Mouse (Mus musculus) left cerebral cortex, postnatal 10 days (tissue): ENCODE measurements around the gene Pmch. TPM values are rescaled to one million over a fixed set of nuclear protein-coding genes. Genes with fewer than 3 reads are reported as not detected.

Experiments
- DNase-seq, 2 experiments: peaks; one replicate each; pipeline ENCODE4 v3.0.0; 2021 to 2022; ENCODE audit warnings: low spot score in 2 of 2, mixed read lengths in 1 of 2; ENCODE audit errors: extremely low spot score in 1 of 2
- intact Hi-C: fragments of 180-260 bp; cut with DNase I; formaldehyde crosslinking; loops from one replicate; pipeline ENCODE4 v1.15.1; 2025
- total RNA-seq, 2 experiments: library from RNA; stranded (reverse); gene quantifications; 2 replicates each; pipeline ENCODE4 v1.2.3; 2021

Gene Pmch
- total RNA-seq = not detected

DNA sequence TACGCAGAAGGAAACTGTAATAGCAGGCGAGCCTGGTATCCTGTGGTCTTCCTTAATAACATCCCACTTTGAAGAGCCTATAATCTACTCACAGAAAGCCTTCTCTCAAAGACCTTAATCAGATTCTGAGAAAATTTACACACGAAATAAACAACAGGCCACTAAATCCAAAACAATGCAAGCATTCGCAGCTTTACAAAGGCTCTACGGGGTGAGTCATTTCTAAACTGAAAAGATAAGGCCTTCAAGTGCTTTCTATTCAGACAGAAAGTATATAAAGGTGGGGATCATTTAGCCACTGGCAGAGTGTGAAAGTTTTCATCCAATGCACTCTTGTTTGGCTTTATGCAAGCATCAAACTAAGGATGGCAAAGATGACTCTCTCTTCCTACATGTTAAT, at the start of gene Pmch:
TSS of gene Pmch (plus strand) at position 301 of the 400 bp plus-strand sequence.
- intact Hi-C loops = no loop called here
- no peak for DNase-seq

DNA sequence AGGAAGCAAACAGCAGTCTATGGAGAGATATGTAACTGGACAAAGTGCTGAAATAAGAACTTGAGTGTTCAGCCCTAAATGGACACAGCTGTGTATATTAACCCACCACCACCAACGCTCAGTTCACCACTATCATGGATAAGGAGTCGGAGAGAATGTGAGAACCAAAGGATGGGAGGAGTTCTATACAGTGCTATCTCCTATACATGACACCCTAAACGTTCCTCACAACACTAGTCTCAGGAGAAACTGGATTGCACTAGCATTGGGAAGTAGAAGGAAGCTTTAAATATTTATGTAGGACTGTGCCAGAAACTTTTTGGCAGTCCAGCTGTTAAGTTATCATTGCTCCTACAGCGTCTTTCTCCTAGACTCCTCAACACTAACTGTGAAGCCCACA, 46.6 kb upstream of the Pmch start:
- intact Hi-C loops = no loop called here
- no peak for DNase-seq

DNA sequence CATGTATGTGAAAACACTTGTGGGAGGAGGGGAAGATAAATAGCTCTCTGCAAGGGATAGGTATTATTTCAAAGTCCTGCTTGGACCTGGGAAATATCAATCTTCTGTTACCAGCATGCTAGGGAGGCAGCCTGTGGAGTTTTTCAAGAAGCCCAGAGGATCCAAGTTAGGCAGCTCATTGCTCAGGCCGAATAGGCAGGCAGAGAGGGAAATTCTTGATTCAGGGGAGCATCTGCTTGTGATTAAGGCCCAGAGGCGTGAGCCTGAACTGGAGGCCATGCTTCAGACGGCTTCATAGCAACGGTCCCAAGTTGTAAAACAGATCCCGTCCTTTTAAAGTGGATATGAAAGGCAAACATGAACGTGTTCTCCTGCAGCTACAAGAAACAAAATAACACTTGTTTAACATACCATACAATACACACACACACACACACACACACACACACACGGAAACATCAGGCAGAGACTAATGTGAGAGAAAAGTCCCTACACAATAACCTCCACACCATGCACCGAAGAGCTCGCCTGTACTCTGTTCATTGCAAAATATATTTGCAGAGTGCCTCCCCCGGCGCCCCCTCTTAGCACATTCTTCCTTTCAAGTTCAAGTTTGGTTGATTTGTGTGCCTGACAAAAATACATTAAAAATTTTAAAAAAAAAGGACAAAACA, 44.6 kb upstream of the Pmch start:
- DNase-seq = peak in 1 of 2 experiments; percentile 26
- intact Hi-C loops = no loop called here

- DNase-seq = no peak
- intact Hi-C loops = no loop called here
These were observed 36.5 kb upstream of the Pmch start for GRCm38 (mm10) chr10:88054233-88054985.

DNA sequence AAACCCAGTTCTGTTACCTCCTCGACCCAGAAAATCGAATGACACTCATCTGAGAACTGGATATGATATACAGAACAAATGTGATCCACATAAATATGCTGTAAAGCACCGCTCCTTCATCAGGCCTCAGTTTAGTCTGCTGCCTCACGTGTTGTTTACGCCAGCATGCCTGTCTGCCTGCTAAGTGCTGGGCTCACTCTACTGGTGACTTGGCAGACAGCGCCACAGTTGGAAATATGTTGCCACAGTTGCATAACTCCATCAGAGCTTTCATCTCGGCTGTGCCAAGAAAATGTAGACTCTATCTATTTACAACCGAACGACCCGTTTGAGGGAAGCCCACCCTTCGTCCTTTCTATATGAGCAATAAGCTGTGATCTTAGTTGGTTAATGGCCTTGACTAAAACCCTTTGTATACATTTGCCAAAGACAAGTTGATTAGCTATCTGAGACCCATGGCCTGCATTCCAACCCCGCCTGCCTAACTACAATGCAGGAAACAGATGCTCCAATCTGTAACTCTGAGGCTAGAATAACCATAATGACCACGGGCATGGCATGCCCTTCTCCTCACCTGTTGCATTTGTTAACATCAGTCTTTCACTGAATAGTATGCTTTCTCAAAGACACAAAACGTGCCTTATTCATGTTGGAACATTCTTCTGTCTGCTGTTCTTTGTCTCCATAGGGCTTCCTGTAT, 33.8 kb upstream of the Pmch start:
- peak; percentile 18 to 23 for DNase-seq
- intact Hi-C loops = no loop called here

DNA sequence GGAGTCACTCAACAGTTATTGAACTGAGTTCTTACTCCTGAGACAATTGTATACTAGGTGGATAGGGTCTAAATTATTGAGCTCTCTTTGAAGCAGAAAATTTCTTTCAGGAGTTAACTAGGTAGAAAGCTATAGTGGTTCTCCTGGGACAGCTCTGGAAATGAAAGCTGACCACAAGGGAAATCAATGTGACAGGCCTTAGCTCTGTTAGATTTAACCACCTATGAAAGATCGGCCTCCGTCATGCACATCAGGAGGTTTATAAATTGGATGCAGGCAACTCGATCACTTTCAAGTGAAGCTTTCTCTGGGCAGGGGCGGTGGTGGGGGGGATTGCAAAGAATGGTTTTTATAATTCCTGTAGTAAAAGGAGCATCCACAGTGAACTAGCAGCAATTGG, 27.4 kb upstream of the Pmch start:
- intact Hi-C loops = no loop called here
- no peak for DNase-seq

GRCm38 (mm10) chr10:88064872-88065271, 26.0 kb upstream of the Pmch start:
- intact Hi-C loops = no loop called here
- DNase-seq = no peak

- DNase-seq = no peak
- intact Hi-C loops = no loop called here
These were observed 23.5 kb upstream of the Pmch start for GRCm38 (mm10) chr10:88067377-88067776.

DNA sequence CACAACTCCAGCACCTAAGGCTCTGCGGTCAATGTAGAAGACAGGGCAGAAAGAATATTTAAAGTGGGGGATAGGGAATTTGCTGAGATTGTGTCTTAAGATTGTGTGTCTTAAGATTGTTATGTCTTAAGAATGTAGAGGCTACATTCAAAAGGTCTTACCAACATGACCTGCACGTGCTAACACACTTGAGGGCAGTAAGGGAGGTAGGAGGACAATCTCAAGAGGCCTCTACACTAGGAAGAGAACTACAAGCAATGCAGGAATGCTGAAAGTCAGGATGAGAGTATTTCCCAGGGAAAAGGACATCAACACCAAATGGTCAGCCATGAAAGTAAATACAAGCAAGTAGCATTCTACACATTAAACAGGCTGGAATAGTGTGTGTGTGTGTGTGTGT, 15.3 kb downstream of the Pmch start:
- DNase-seq = no peak
- intact Hi-C loops = no loop called here

- intact Hi-C loops = loop anchor here (10.0 kb wide), 1 partner anchor 438 kb away; no protein-coding TSS in a partner anchor
- no peak for DNase-seq
These were observed 22.4 kb downstream of the Pmch start for GRCm38 (mm10) chr10:88113290-88113689.

DNA sequence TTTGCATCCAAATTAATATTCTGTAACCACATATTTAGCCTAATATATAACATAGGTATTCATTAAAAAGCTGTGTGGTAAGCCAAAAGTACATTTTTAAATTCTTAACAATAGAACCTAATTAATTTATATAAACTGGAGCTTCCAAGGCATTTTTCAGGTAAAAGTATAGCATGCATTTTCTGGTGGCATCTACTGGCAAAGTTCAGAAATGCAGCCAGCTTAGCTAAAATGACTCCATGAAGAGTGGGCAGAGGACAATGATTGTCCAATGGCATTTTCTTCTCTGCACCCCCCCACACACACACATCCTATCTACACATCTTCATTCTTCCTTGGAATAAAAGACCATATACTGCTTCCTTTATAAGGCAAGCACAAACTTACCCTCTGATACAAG, 28.8 kb downstream of the Pmch start:
- intact Hi-C loops = loop anchor here (10.0 kb wide), 2 partner anchors 265 to 445 kb away; partner anchors contain the start of gene Igf1
- DNase-seq = no peak

- intact Hi-C loops = no loop called here
- DNase-seq = no peak
These were observed 44.8 kb downstream of the Pmch start for GRCm38 (mm10) chr10:88135630-88136029.

Other genes with a start within 250 kb of the Pmch start
- gene Igf1, start 232.8 kb upstream of the Pmch start, total RNA-seq = 10 to 100 TPM; 18.5 to 21.2 TPM
- 1 to 10 TPM; 2.8 to 2.9 TPM for gene Parpbp, start 55.9 kb downstream of the Pmch start, total RNA-seq
- 1 to 10 TPM; 7.3 to 7.4 TPM for gene Nup37, start 55.9 kb downstream of the Pmch start, total RNA-seq
- 10 to 100 TPM; 22.0 to 24.6 TPM for gene Washc3, start 110.0 kb downstream of the Pmch start, total RNA-seq